Mouse (Mus musculus): ENCODE results near the gene Acp2. TPM values are rescaled to one million over a fixed set of nuclear protein-coding genes. Genes with fewer than 3 reads are reported as not detected.

Gene Acp2
- total RNA-seq (2023), result 13.5 and 16.4 TPM in 2 replicates

GRCm38 (mm10) chr2:91202222-91202971, at the start of gene Acp2, which contains the start of gene Nr1h3:
Acp2 (plus strand) TSS chr2:91202885.
Nr1h3 (minus strand) TSS chr2:91202834.

GRCm38 (mm10) chr2:91183711-91184405, 18.8 kb upstream of the Acp2 start, which contains the start of gene Madd:
Madd (minus strand) TSS chr2:91183837.

DNA sequence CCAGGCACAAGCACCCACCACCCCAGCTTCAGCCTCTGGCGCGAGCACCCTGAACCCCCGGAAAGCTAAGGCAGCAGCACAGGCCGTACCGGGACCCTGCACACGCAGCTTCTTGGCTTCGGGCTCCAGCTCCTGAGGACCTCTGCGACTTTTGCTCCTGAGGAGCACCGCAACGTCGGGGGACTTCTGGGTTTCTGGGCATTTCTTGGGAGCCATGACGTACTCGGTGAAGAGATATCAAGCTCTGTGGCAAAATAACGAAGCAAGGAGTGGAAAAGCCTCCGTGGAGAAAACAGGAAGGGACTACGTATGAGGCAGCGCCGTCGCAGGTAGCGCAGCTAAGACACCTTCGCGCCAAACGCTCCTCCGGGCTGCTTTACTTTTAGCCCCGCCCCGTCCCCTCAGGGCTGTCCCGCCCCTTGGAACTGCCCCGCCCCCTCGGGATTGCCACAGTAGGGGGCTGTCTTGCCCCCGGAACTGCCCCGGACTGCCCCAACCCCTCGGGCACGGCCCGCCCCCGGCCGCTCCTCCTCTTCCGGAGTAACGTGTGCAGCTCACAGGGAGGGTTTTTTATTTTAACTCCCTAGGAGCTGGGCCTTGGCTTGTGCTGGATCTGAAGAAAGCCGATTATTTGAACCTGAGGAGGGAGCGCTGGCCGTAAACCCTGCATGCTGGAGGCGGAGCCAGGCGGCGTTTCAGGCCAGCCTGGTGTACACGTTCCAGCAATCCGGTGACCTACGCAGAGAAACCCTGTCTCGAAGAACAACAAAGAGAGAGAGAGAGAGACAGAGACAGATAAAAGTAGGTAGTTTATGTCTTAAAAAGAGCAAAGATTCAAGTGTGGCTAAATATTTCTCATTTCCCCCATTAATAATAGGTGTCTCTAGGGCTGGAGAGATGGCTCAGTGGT, 34.2 kb downstream of the Acp2 start, which contains the start of gene Ddb2:
Gene Ddb2, minus strand, starts transcription at position 382 of the 910 bp plus-strand sequence.

GRCm38 (mm10) chr2:91255661-91256150, 53.0 kb downstream of the Acp2 start, which contains the start of gene Pacsin3:
Pacsin3 (plus strand) TSS chr2:91255954.

Other genes with a start within 250 kb of the Acp2 start
- gene Rapsn, start 167.3 kb upstream of the Acp2 start, total RNA-seq (2023), result 0.44 and 0.64 TPM in 2 replicates
- 102 and 117 TPM in 2 replicates for gene Psmc3, start 148.9 kb upstream of the Acp2 start, total RNA-seq (2023)
- 21.4 and 23.5 TPM in 2 replicates for gene Slc39a13, start 132.5 kb upstream of the Acp2 start, total RNA-seq (2023)
- 494 and 571 TPM in 2 replicates for gene Spi1, start 120.5 kb upstream of the Acp2 start, total RNA-seq (2023)
- 2.2 and 2.8 TPM in 2 replicates for gene Mybpc3, start 84.7 kb upstream of the Acp2 start, total RNA-seq (2023)
- gene Madd, start 19.0 kb upstream of the Acp2 start, total RNA-seq (2023), result 42.8 and 60.3 TPM in 2 replicates
- gene Nr1h3, start 51 bp upstream of the Acp2 start, total RNA-seq (2023), result 0.59 and 0.76 TPM in 2 replicates
- 6.6 and 9.3 TPM in 2 replicates for gene Ddb2, start 34.1 kb downstream of the Acp2 start, total RNA-seq (2023)
- gene Pacsin3, start 53.1 kb downstream of the Acp2 start, total RNA-seq (2023), result not detected in 2 replicates
- 108 and 148 TPM in 2 replicates for gene Arfgap2, start 62.1 kb downstream of the Acp2 start, total RNA-seq (2023)
- 2.7 and 5.2 TPM in 2 replicates for gene 1110051M20Rik, start 241.8 kb downstream of the Acp2 start, total RNA-seq (2023)

Measured in neutrophil, adult 65 days (primary cell).